Mouse (Mus musculus): ENCODE results near the gene Csnk2b. TPM values are rescaled to one million over a fixed set of nuclear protein-coding genes. Genes with fewer than 3 reads are reported as not detected.
A peak's percentile ranks its signal among the peaks of the same experiment; 100 is the strongest.

Gene Csnk2b
- total RNA-seq, 2 experiments from 2014 or later = 195 to 225 TPM

DNA sequence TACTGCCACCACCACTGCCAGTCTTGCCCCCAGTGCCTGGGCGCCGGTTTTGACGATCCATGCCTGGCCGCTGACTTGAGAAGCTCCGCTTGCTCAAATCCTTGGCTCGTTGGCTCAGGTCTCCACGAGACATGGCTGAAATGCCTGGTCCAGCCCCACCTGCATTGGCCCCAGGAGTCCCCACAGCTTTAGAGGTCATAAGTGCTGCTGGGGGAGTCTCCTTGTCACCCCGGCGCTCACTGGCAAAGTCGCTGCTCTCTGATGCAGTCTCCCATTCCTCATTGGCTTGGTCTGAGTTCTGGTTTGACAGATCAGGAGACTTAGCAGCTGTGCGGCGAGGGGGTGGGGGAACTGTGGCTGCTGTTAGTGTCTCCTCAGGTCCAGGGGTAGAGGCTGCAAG lies 33.6 kb upstream of the Csnk2b start:
- no peak for DNase-seq (ENCODE audit: low spot score in 2 of 2)
- intact Hi-C loops (cut with DNase I) = loop anchor here (2.0 kb wide), 1 partner anchor 15 kb away; no protein-coding TSS in a partner anchor

GRCm38 (mm10) chr17:35154616-35155015 lies 32.8 kb upstream of the Csnk2b start:
- DNase-seq (ENCODE audit: low spot score in 2 of 2) = no peak
- intact Hi-C loops (cut with DNase I) = loop anchor here (2.0 kb wide), 1 partner anchor 14 kb away; no protein-coding TSS in a partner anchor

GRCm38 (mm10) chr17:35153931-35154330 lies 32.1 kb upstream of the Csnk2b start:
- intact Hi-C loops (cut with DNase I) = loop anchor here (2.0 kb wide), 1 partner anchor 13 kb away; no protein-coding TSS in a partner anchor
- no peak for DNase-seq (ENCODE audit: low spot score in 2 of 2)

GRCm38 (mm10) chr17:35153077-35153476 lies 31.2 kb upstream of the Csnk2b start:
- no peak for DNase-seq (ENCODE audit: low spot score in 2 of 2)
- intact Hi-C loops (cut with DNase I) = no loop called here

- DNase-seq (ENCODE audit: low spot score in 2 of 2) = no peak
- intact Hi-C loops (cut with DNase I) = no loop called here
These were observed 30.3 kb upstream of the Csnk2b start for GRCm38 (mm10) chr17:35152121-35152520.

DNA sequence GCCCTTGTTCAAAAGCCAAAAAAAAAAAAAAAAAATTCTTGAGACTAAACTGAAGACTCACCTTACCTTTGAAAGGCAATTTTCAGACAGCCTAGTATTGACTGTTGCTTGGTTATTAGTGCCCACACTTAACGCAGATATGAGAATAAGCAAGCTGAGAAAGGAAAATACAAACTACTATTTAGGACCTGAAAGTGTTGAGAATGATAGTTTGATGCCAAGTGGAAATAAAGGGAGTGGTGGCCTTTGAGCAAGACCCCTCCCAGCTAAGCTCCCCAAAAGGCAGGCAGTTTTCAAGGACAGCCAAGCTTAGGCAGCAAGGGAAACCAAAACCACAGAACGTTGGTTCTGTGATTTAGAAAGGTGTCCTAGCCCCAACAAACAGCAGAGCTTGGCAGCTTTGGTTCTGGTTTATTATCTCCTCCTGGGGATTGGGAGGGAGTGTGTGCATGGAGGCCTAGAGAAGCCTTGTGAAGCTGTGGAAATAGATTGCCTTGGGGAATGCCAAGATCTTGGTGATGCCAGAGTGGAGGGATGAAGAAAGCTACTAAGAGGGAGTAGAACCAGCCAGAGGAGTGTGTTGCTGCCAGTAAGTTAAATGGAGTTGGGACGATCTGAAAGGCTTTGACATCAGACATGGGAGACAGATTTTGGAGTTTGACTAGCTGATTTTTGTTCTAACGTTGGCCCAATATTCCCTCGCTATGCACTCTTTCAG lies 26.2 kb upstream of the Csnk2b start:
- intact Hi-C loops (cut with DNase I) = no loop called here
- DNase-seq (ENCODE audit: low spot score in 2 of 2) = no peak

GRCm38 (mm10) chr17:35147348-35147747 lies 25.5 kb upstream of the Csnk2b start:
- no peak for DNase-seq (ENCODE audit: low spot score in 2 of 2)

GRCm38 (mm10) chr17:35146139-35146538 lies 24.3 kb upstream of the Csnk2b start:
- intact Hi-C loops (cut with DNase I) = no loop called here

More at GRCm38 (mm10) chr17:35147348-35147747, 25.5 kb upstream of the Csnk2b start:
- intact Hi-C loops (cut with DNase I) = no loop called here

DNA sequence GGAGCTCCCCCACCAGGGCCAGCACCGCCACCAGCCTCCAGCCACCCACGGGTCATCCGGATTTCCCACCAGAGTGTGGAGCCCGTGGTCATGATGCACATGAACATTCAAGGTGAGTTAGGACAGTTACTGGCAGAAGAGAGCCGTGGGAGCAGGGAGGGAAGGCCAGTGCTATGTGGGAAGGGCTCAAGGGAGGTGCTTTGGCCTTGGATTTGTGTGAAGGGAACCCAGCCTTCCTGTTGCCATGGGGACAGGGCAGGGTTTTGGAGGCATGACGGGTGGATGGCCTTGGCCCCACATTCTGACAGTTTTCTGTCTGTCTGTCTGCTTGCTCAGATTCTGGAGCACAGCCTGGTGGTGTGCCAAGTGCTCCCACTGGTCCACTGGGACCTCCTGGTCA lies 20.1 kb upstream of the Csnk2b start:
- DNase-seq (ENCODE audit: low spot score in 2 of 2) = no peak
- intact Hi-C loops (cut with DNase I) = loop anchor here (2.0 kb wide), 1 partner anchor 13 kb away; no protein-coding TSS in a partner anchor

More at GRCm38 (mm10) chr17:35146139-35146538, 24.3 kb upstream of the Csnk2b start:
- DNase-seq (ENCODE audit: low spot score in 2 of 2) = no peak

- no peak for DNase-seq (ENCODE audit: low spot score in 2 of 2)
- intact Hi-C loops (cut with DNase I) = loop anchor here (2.0 kb wide), 1 partner anchor 14 kb away; no protein-coding TSS in a partner anchor
These were observed 18.7 kb upstream of the Csnk2b start for GRCm38 (mm10) chr17:35140490-35140996.

- intact Hi-C loops (cut with DNase I) = no loop called here
These were observed 17.4 kb upstream of the Csnk2b start for GRCm38 (mm10) chr17:35139269-35139668.

DNA sequence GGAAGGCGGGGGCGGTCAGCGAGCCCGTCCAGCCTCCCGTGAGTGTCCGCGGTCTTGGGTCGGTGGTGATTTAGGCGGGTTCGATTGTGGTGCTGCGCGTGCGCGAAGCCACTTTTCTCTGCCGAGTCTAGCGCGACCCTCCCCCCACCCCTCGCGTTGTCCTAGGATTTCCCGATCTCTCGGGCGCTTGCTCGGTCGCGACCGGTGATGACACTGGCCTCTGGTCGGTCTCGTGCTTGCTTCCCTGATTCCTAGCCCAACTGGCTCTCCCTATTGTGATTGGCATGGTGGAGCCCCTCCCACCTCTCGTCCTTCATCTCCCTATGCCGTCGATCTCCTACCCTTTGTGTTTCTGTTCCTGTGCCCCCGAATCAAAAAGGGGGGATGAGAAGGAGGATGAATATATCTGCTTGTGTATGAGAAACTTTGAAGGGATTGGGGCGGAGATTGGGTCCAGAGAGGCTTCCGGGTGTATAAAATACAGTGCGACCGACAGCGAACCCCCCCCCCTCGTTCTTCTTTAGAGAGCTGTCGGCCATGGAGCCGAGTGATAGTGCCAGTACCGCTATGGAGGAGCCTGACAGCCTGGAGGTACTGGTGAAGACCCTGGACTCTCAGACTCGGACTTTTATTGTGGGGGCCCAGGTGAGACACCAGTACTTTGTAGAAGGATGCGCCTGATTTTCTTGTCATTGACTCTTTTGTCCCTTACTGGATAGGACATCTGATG lies 13.9 kb upstream of the Csnk2b start:
- DNase-seq (ENCODE audit: low spot score in 2 of 2) = peak in 1 of 2 experiments; percentile 89
- intact Hi-C loops (cut with DNase I) = no loop called here

More at GRCm38 (mm10) chr17:35139269-35139668, 17.4 kb upstream of the Csnk2b start:
- no peak for DNase-seq (ENCODE audit: low spot score in 2 of 2)

DNA sequence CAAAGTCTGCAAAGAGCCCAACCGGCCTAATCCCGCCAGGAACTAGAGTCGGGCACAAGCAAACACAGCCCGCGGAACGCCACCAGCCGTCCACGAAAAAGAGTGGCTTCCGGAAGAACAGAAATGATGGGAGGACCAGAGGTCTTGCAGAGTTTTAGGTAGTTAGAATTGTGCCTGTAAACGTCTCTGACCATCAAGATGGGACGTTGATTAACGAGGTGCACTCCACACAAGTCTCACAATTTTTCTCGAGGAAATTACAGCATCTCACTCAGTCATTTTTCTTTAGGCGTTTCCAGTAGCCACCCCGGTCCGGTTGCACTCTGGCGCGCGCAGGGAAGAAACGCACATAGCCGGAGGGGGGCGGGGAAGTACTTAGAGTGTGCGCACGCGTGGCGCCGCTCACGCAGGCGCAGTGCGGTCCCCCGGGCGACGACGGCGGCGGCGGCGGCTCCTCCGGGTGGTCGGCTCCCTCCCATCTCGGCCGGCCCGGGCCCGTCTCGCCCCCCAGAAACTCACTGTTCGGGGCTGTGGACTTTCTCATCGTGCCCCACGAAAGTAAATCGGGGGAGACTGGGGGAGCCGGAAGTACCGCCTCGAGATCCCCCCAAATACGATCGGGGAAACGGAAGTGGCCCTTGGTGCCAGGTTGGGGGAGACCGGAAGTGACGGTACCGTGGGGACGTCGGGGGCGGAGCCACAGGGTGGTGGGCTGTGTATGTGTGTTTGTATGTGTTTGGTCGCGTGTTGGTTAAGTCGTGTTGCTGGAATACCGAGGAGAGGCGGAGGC lies 13.1 kb upstream of the Csnk2b start, which contains the start of gene Bag6:
Gene Bag6, plus strand, starts transcription at position 378 of the 790 bp plus-strand sequence.
- peak; percentile 94 to 96 for DNase-seq (ENCODE audit: low spot score in 2 of 2)
- intact Hi-C loops (cut with DNase I) = no loop called here

DNA sequence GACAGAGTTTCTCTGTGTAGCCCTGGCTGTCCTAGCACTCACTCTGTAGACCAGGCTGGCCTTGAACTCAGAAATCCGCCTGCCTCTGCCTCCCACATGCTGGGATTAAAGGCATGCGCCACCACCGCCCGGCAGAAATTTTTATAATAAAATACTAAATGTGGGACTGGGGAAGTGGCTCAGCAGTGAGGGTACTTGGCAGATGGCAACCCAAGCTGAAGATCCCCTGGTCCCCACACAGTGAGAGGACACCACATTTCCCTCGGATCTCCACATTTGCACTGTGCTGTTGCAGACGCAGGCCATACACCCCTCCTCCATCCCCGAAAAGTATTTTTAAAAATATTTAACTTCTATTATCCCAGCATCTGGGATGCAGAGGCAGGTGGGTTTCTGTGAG lies 11.7 kb upstream of the Csnk2b start:
- DNase-seq (ENCODE audit: low spot score in 2 of 2) = no peak
- intact Hi-C loops (cut with DNase I) = no loop called here

DNA sequence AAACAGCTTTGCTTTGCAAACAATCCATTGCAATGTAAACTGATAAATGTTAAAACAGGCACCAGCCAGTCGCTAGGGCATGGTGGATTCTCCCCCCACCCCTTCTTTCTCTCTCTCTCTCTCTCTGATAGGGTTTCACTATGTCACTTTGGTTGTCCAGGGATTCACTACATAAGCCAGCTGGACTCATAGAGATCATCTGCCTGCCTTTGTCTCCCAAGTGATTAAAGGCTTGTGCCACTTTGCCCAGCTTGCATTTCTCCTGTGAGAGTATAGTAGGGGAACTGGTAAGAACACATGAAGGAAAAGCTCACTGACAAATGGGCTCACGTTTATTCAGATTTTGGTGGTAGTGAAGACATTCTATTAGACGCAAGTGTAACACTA lies 10.3 kb upstream of the Csnk2b start:
- intact Hi-C loops (cut with DNase I) = no loop called here

GRCm38 (mm10) chr17:35131500-35132173 lies 9.8 kb upstream of the Csnk2b start, which contains the start of gene Apom:
Apom (minus strand) TSS chr17:35132050.
- intact Hi-C loops (cut with DNase I) = no loop called here
- DNase-seq (ENCODE audit: low spot score in 2 of 2) = no peak

More for the DNA sequence above, 10.3 kb upstream of the Csnk2b start:
- no peak for DNase-seq (ENCODE audit: low spot score in 2 of 2)

GRCm38 (mm10) chr17:35131038-35131437 lies 9.2 kb upstream of the Csnk2b start:
- no peak for DNase-seq (ENCODE audit: low spot score in 2 of 2)
- intact Hi-C loops (cut with DNase I) = no loop called here

DNA sequence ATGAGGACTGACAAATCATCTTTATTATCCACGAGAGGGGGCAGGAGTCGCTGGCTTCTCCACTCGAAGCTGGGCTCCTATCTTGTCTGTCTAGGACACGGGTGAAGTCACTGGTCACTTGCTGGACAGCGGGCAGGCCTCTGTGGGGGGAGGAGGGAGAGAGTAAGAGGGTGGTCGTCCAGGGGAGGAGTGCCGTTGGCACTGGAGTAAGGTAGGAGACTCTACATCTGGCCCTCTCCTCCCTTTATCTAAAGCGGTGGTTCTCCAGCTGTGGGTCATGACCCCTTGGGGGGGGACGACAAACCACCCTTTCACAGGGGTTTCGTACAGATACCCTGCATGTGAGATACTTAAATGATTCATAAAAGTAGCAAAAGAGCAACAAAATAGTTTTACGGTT lies 7.1 kb upstream of the Csnk2b start:
- DNase-seq (ENCODE audit: low spot score in 2 of 2) = no peak
- intact Hi-C loops (cut with DNase I) = no loop called here

- intact Hi-C loops (cut with DNase I) = no loop called here
- DNase-seq (ENCODE audit: low spot score in 2 of 2) = no peak
These were observed 5.2 kb upstream of the Csnk2b start for GRCm38 (mm10) chr17:35127017-35127416.

All from left cerebral cortex, postnatal 14 days (tissue).